Mouse (Mus musculus) G1E (cell line): ENCODE data around the gene Gpx4.

Experiments used
- CTCF ChIP-seq: IDR thresholded peaks from 2 replicates; pipeline ENCODE4 v1.5.1; 2012; ENCODE audit warnings: low read depth, low read length, inconsistent platforms, mixed read lengths
- GATA1 ChIP-seq: IDR thresholded peaks from 2 replicates; pipeline ENCODE4 v1.6.1; 2012; ENCODE audit warnings: borderline replicate concordance, low read length, inconsistent platforms, mixed read lengths
- TAL1 ChIP-seq: conservative IDR thresholded peaks from 2 replicates; pipeline ENCODE4 v1.6.1; 2012; ENCODE audit warnings: low read depth, low read length, inconsistent platforms, mixed read lengths

- TF ChIP-seq CTCF = no peak
- no peak for TF ChIP-seq GATA1
- TF ChIP-seq TAL1 = no peak
These were observed 10.2 kb downstream of the Gpx4 start for GRCm38 (mm10) chr10:80056976-80057682.
